Mouse (Mus musculus): ENCODE data around the gene Sec24d.

DNA sequence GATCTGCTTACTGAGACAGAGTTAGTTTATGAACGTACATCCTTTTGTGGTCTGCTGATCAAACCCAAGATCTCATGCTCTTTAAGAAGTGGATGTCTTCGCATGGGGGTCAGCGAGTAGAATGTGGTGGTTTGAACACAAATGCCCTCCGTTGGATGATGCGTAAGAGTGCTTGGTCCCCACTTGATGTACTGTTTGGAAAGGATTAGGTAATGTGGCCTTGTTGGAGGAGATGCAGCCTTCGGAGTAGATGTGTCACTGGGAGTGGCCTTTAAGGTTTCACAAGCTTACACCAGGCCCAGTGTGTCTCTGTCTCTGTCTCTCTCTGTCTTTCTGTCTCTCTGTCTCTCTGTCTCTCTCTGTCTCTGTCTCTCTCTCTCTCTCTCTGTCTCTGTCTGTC, 40.2 kb downstream of the Sec24d start:
- TF ChIP-seq POLR2A (IDR thresholded peaks at IDR 0.05; ENCODE audit: borderline replicate concordance, extremely low read depth, low read depth, low read length) (no peak), CTCF (IDR thresholded peaks at IDR 0.05; ENCODE audit: insufficient read depth, low read length) (no peak)

Measured in lung, adult 2 months (tissue).